ENCODE assay signal across 8 mouse cellular contexts in the genomic region with DNA sequence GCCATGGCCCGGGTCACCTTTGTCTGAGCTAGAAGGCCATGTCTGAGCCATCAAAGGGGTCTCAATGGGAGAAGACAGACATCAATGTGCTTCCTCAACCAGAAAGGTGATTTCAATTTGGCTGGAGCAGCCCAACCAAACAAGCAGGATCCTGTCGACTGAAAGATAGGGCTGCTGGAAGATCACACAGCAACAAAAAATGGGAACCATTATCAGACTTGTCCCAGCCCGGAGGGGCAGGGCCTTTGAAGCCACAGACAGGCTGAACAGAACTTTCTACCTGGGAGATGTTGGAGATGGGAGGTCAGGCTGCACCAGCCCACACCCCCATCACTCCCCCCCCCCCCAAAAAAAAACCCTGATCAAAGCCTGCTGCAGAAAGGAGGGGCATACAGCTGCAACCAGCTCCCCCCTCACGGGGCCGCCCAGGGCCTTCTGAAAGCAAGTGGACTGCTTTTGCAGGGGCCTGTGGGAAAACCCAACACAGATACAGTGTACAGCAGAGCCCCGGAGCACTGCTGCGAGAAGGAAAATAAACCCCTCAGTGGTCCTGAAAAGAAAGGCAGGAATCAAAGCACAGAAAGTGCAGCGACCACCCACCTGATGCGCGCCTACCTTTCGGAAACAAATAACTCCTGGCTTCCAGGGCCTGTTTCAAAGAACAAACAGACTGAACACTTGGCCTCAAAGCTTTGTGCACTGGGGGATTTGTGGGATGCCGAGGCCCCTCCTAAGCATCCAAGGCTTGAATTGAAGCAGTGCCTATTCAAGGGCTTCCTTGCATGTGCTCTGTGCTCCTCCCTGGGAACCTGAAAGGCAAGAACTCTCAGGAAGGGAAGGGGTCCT.
DNase-seq lines count a peak whose midpoint lies in the region; ATAC-seq lines count a peak whose summit lies in the region.

No protein-coding gene starts in this region.

- H3K9me3 ChIP-seq in heart, embryonic 15.5 days (replicated peaks) = no peaks in the 10 kb centered on the region
- H3K9me3 ChIP-seq in embryonic facial prominence, embryonic 14.5 days (ENCODE audit: control insufficient read depth, low read length) = no peaks in the 10 kb centered on the region
- H3K9me3 ChIP-seq in liver, embryonic 15.5 days (replicated peaks) = no peaks in the 10 kb centered on the region

- no peak overlapping the region for H3K4me3 ChIP-seq in heart, embryonic 15.5 days
- H3K4me3 ChIP-seq in embryonic facial prominence, embryonic 14.5 days (ENCODE audit: low read depth, low read length) = no peak overlapping the region
- no peak overlapping the region for H3K4me3 ChIP-seq in liver, embryonic 15.5 days (replicated peaks)

- H3K4me1 ChIP-seq in heart, embryonic 15.5 days (replicated peaks) = peaks cover 71% of the 10 kb centered on the region
- H3K4me1 ChIP-seq in embryonic facial prominence, embryonic 14.5 days (ENCODE audit: control insufficient read depth, insufficient read depth, low read length) = peaks cover 64% of the 10 kb centered on the region
- H3K4me1 ChIP-seq in liver, embryonic 15.5 days (replicated peaks) = peaks cover 51% of the 10 kb centered on the region

- H3K27me3 ChIP-seq in heart, embryonic 15.5 days = no peaks in the 10 kb centered on the region
- H3K27me3 ChIP-seq in embryonic facial prominence, embryonic 14.5 days (replicated peaks; ENCODE audit: control insufficient read depth, insufficient read depth, low read length) = no peaks in the 10 kb centered on the region
- no peaks in the 10 kb centered on the region for H3K27me3 ChIP-seq in liver, embryonic 15.5 days

- DNase-seq in heart, postnatal 14 days = no peak
- peak; percentile 28 for DNase-seq in MEL-GATA-1-ER (ENCODE audit: extremely low read depth, low read depth)
- DNase-seq in embryonic facial prominence, embryonic 14.5 days (ENCODE audit: low spot score) = peak; percentile 64
- no peak for DNase-seq in cerebellum, adult 11-12 months
- no peak for DNase-seq in ovary, postnatal 10 days (ENCODE audit: low spot score)
- no peak for DNase-seq in left cerebral cortex, adult 18-20 months (ENCODE audit: low spot score in 2 of 2)

- no peak overlapping the region for H3K4me2 ChIP-seq in heart, embryonic 15.5 days
- H3K4me2 ChIP-seq in embryonic facial prominence, embryonic 14.5 days (ENCODE audit: low read depth, low read length) = no peak overlapping the region
- no peak overlapping the region for H3K4me2 ChIP-seq in liver, embryonic 15.5 days

- intact Hi-C loops in heart, postnatal 14 days (cut with DNase I) = loop anchor here (5.0 to 10.0 kb wide), 2 partner anchors 65 to 273 kb away; a partner anchor contains a TSS

- WGBS in heart, embryonic 15.5 days = 66% methylated on average over 12 of the region's 12 CpGs
- WGBS in embryonic facial prominence, embryonic 14.5 days = 34% methylated on average over 12 of the region's 12 CpGs
- 67% methylated on average over 12 of the region's 12 CpGs for WGBS in liver, embryonic 15.5 days (ENCODE audit: insufficient replicate concordance)

- H3K27ac ChIP-seq in heart, embryonic 15.5 days = peak overlapping the region; percentile 88
- H3K27ac ChIP-seq in embryonic facial prominence, embryonic 14.5 days (replicated peaks; ENCODE audit: low read depth, low read length) = peak overlapping the region; percentile 53
- 0 out of 2 replicates have a peak overlapping the region, but pooled peaks have one; percentile 29 for H3K27ac ChIP-seq in liver, embryonic 15.5 days (replicated peaks)

- no peak for ATAC-seq in heart, embryonic 15.5 days (replicated peaks; ENCODE audit: insufficient number of reproducible peaks, insufficient read depth, low FRiP score, low read depth)
- ATAC-seq in embryonic facial prominence, embryonic 14.5 days (ENCODE audit: low read depth) = no peak
- no peak for ATAC-seq in liver, embryonic 15.5 days (ENCODE audit: insufficient read depth)

- no peak overlapping the region for H3K9ac ChIP-seq in heart, embryonic 15.5 days
- no peak overlapping the region for H3K9ac ChIP-seq in embryonic facial prominence, embryonic 14.5 days (ENCODE audit: low read depth, low read length)
- H3K9ac ChIP-seq in liver, embryonic 15.5 days = no peak overlapping the region

- H3K36me3 ChIP-seq in heart, embryonic 15.5 days = no peaks in the 10 kb centered on the region
- no peaks in the 10 kb centered on the region for H3K36me3 ChIP-seq in embryonic facial prominence, embryonic 14.5 days (ENCODE audit: control insufficient read depth, insufficient read depth, low read length)
- no peaks in the 10 kb centered on the region for H3K36me3 ChIP-seq in liver, embryonic 15.5 days (replicated peaks)

Comparison
In these comparisons a context has a peak if more than half of its experiments do, and no peak if none do; other contexts are left out.
1. H3K27ac ChIP-seq: peak in every context shown above with its lines; median percentile 88 in heart, embryonic 15.5 days; 53 in embryonic facial prominence, embryonic 14.5 days; 29 in liver, embryonic 15.5 days.
2. DNase-seq: peak in MEL-GATA-1-ER (single experiment) and embryonic facial prominence, embryonic 14.5 days (single experiment); none in heart, postnatal 14 days (0 of 2), cerebellum, adult 11-12 months (single experiment), ovary, postnatal 10 days (single experiment) and left cerebral cortex, adult 18-20 months (0 of 2).